Mouse (Mus musculus): Measurements from ENCODE around the gene Thumpd1. TPM values are rescaled to one million over a fixed set of nuclear protein-coding genes. Genes with fewer than 3 reads are reported as not detected.

Thumpd1 gene
- 9.7 and 11.7 TPM in 2 replicates for polyA plus RNA-seq (2012; rRNA removed)

DNA sequence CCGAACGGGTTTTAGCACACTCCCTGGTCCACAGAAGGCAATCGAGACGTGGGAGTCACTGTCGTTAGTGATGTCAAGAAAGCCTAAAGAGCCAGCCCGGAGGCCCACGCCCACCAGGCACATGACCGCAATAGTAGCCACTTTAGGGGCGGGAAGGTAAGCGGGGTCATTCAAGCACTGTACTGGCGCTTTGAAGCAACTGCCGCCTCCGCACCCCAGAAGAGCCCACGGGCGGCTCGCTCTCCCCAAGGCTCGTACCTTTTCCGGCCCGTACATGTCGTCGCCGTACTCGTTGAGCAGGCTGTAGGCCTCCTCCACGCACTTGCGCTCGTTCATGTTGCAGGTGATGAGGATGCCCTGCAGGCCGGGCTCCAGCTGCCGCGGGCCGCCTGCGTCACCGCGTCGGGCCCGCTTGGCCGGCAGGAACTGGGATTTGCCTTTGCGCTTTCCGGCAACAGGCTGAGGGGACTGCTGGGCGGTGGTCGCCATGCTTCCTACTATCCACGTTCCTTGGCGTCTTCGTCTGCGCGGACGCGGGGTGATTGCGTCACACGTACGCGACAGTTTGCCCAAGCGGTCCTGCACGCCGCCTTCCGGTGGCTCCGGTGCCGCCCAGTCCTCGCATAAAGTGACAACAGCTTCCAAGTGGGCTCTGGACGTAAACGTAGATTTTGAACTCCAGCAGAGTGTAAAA lies at the start of gene Thumpd1:
Gene Thumpd1, minus strand, starts transcription at position 546 of the 694 bp plus-strand sequence.

DNA sequence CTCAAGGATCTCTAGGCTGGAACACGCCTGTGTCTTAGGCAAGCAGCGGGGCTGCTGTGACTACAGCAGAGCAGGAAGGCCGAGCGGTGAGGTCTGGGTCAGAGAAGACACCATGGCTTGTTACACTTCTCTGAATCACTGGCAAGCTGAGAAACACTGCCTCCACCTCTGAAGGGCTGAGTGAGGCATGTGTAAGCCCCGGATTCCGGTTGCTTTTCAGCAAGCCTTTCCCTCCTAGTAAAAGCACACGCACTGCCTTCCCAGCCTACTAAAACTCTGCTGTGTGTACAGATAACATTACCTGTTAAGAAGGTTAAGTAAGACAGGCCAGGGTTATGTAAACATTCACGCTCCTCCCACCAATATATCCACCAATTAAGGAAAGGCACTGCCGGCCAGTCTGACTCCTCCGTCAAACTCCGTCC lies 39.9 kb upstream of the Thumpd1 start, which contains the start of gene Acsm3:
Gene Acsm3, plus strand, starts transcription at position 397 of the 425 bp plus-strand sequence.

DNA sequence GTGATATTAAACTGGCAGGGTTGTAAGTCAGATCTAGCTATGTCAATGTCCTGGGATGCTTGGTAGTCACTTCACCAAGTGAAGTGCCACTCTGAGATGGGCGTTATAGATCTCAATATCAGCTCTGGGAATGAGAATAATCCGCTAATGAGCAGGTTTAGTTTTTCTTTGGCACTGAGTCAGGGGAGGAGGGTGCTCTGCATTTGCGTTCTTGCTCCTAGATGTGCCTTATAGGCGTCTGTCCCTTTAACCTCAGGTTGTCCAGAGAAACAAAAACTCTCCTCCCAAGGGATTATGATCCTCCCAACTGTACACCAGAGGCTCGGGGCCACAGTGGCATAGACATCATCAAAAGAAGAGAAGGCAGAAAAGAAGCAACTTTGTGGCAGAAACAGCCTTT lies 30.9 kb downstream of the Thumpd1 start, which contains the start of gene Acsm4:
Gene Acsm4, plus strand, starts transcription at position 301 of the 400 bp plus-strand sequence.

Other genes with a start within 250 kb of the Thumpd1 start
- 0.03 and 0.13 TPM in 2 replicates for gene Umod, start 241.5 kb downstream of the Thumpd1 start, polyA plus RNA-seq (2012; rRNA removed)
- not detected in 2 replicates for gene Acsm5, start 201.3 kb downstream of the Thumpd1 start, polyA plus RNA-seq (2012; rRNA removed)
- gene Pdilt, start 197.3 kb downstream of the Thumpd1 start, polyA plus RNA-seq (2012; rRNA removed), result not detected in 2 replicates
- 0.13 TPM in 1 of 2 replicates, not detected in the other for gene Acsm2, start 166.5 kb downstream of the Thumpd1 start, polyA plus RNA-seq (2012; rRNA removed)
- gene Acsm1, start 113.8 kb downstream of the Thumpd1 start, polyA plus RNA-seq (2012; rRNA removed), result not detected in 2 replicates
- not detected in 2 replicates for gene Acsm4, start 30.8 kb downstream of the Thumpd1 start, polyA plus RNA-seq (2012; rRNA removed)
- gene Acsm3, start 40.1 kb upstream of the Thumpd1 start, polyA plus RNA-seq (2012; rRNA removed), result 39.6 and 50.4 TPM in 2 replicates
- 1.4 and 2.8 TPM in 2 replicates for gene Rexo5, start 73.2 kb upstream of the Thumpd1 start, polyA plus RNA-seq (2012; rRNA removed)
- 0.43 and 0.44 TPM in 2 replicates for gene Eri2, start 73.3 kb upstream of the Thumpd1 start, polyA plus RNA-seq (2012; rRNA removed)
- 0.79 and 0.89 TPM in 2 replicates for gene Lyrm1, start 175.1 kb upstream of the Thumpd1 start, polyA plus RNA-seq (2012; rRNA removed)
- gene Dcun1d3, start 175.5 kb upstream of the Thumpd1 start, polyA plus RNA-seq (2012; rRNA removed), result 2.3 and 4.8 TPM in 2 replicates